Mouse (Mus musculus): ENCODE results near the gene Plpp3. TPM values are rescaled to one million over a fixed set of nuclear protein-coding genes. Genes with fewer than 3 reads are reported as not detected.

Gene Plpp3
- polyA plus RNA-seq, 1 experiment: not detected

DNA sequence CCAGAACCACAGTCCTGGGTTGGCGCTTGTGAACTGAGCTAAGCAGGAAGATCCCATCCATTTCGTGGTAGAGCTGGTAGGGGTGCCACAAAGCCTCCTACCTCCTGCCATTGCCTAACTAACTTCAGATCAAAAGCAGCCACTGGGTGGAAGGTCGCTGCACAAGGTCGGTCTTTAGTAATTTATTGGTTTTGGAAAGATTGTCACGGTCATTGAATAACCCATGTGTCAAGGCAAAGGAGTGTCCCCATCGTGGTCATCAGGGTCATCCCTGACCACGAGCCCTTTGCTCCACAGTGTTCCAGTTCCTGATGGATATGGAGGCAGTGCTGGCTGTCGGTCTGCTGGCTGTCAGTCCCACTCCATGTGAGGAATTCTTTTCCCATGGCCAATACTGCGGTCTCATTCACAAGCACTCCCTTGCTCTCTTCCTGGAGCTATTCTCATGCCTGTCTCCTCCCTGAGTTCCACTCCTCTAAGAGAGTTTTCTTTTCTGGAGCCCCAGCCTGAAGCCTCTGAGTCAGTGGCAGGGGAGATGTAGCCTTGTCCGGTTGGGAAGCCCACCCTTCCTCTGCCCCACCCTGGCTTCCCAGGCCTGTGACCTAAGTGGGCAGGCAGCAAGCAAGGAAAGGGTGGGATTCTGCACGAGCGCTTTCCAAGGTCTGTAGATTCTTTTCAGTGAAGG, 58.7 kb downstream of the Plpp3 start:
- Histone ChIP-seq H3K4me1 (ENCODE audit: control insufficient read depth, insufficient read depth, low read length) (peaks cover 4% of the 10 kb centered on the region), H3K4me3 (ENCODE audit: insufficient read depth, low read depth, low read length) (no peak overlapping the region), H3K27ac (ENCODE audit: insufficient read depth, low read depth, low read length) (no peak overlapping the region)
- no peak for TF ChIP-seq CTCF (IDR thresholded peaks at IDR 0.05; ENCODE audit: insufficient read depth, low read depth, low read length)
- TF ChIP-seq POLR2A (IDR thresholded peaks at IDR 0.05; ENCODE audit: insufficient read depth, low read depth, low read length): no peak
- WGBS: 78% methylated on average over 12 of the region's 12 CpGs

DNA sequence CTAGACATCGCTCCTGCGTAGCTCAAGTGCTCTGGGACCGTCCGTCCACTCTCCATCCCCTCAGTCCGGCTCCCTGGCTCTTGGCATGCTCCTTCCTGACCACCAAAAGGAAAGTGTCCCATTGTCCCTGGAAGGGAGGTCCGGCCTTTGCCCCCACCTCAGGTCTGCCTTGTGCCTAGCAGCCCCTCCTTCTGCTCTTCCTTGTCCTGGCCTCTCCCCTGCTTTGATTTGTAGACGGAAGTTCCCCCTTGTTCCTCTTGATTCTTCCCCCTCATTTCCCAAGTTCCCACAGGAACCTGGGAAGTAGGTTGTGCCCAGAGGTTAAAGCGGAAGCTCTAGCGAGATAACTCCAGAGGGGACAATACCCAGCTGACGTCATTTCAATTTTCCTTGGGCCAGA, 61.1 kb downstream of the Plpp3 start:
- WGBS: 76% methylated on average over 10 of the region's 10 CpGs
- Histone ChIP-seq H3K27ac (ENCODE audit: insufficient read depth, low read depth, low read length) (no peak overlapping the region), H3K4me3 (ENCODE audit: insufficient read depth, low read depth, low read length) (no peak overlapping the region), H3K4me1 (ENCODE audit: control insufficient read depth, insufficient read depth, low read length) (peaks cover 4% of the 10 kb centered on the region)
- no peak for TF ChIP-seq POLR2A (IDR thresholded peaks at IDR 0.05; ENCODE audit: insufficient read depth, low read depth, low read length)
- no peak for TF ChIP-seq CTCF (IDR thresholded peaks at IDR 0.05; ENCODE audit: insufficient read depth, low read depth, low read length)

DNA sequence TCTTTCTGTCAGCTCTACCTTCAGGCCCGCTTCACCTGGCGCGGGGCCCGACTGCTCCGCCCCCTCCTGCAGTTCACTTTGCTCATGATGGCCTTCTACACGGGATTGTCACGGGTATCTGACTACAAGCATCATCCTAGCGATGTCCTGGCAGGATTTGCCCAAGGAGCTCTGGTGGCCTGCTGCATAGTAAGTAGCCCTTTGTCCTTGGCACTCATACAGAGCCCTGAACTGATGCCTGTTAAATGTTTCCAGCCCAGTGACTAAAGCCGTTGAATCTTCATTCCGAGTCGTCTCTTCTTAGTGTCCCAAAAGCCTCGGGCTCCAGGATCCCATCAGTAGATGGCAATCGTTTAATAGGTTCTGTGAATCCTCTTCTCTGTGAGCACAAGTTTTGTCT, 62.2 kb downstream of the Plpp3 start:
- TF ChIP-seq CTCF (IDR thresholded peaks at IDR 0.05; ENCODE audit: insufficient read depth, low read depth, low read length): no peak
- TF ChIP-seq POLR2A (IDR thresholded peaks at IDR 0.05; ENCODE audit: insufficient read depth, low read depth, low read length): no peak
- Histone ChIP-seq H3K4me1 (ENCODE audit: control insufficient read depth, insufficient read depth, low read length) (peaks cover 4% of the 10 kb centered on the region), H3K4me3 (ENCODE audit: insufficient read depth, low read depth, low read length) (no peak overlapping the region), H3K27ac (ENCODE audit: insufficient read depth, low read depth, low read length) (no peak overlapping the region)
- 79% methylated on average over 13 of the region's 13 CpGs for WGBS

DNA sequence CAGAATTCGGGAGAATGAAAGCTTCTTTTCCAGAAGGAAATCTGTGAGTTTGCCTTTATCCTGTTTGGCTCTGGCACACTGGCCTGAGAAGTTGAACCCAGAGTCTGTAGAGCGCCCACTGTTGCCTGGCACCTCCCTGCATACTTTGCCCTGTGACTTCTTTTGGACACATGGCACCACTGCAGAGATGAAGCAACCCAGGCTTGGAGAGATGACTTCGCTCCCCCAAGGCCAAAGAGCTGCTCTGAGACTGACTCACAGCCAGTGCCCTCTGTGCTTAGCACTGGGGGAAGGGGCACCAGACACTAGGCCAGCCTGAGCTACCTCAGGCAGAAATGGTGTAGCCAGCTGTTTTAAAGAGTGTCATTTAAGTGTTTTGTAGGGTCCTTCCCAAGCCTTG, 63.7 kb downstream of the Plpp3 start:
- WGBS: 91% methylated on average over 3 of the region's 3 CpGs
- H3K4me1 ChIP-seq (ENCODE audit: control insufficient read depth, insufficient read depth, low read length): peaks cover 5% of the 10 kb centered on the region
- no peak for TF ChIP-seq POLR2A (IDR thresholded peaks at IDR 0.05; ENCODE audit: insufficient read depth, low read depth, low read length)
- no peak overlapping the region for H3K4me3 ChIP-seq (ENCODE audit: insufficient read depth, low read depth, low read length)
- no peak overlapping the region for H3K27ac ChIP-seq (ENCODE audit: insufficient read depth, low read depth, low read length)

DNA sequence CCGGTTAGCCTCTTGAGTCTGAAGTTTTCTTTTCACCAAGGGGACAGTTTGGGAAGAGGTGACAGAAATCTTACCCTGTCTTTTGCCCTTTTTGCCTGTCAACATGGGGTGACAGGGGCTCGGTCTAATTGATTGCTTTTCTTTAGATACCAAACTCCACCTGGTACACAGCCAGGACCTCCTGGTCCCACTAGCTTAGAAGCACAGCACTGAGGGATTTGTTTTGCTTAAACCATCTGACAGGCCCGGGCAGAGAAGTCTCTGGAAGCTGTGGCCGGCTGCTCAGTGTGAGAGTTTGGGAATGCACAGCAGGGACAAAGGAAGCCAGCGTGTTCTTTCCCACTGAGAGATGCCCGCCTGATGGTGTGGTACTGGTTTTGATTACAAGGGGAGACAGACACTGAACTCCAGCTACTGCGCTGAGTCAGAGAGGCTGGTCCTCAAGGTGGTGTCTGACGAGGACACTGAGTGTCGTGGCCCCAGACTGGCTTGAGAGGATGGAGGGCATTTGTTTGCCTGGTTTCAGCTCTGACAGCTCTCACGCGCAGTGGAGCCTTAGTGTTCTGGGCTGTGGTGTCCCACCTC, 64.2 kb downstream of the Plpp3 start:
- Histone ChIP-seq H3K4me1 (ENCODE audit: control insufficient read depth, insufficient read depth, low read length) (peaks cover 3% of the 10 kb centered on the region; the same call in 1 of the 2 replicates), H3K4me3 (ENCODE audit: insufficient read depth, low read depth, low read length) (no peak overlapping the region), H3K27ac (ENCODE audit: insufficient read depth, low read depth, low read length) (no peak overlapping the region)
- no peak for TF ChIP-seq POLR2A (IDR thresholded peaks at IDR 0.05; ENCODE audit: insufficient read depth, low read depth, low read length)
- no peak for TF ChIP-seq CTCF (IDR thresholded peaks at IDR 0.05; ENCODE audit: insufficient read depth, low read depth, low read length)
- 77% methylated on average over 11 of the region's 11 CpGs for WGBS

DNA sequence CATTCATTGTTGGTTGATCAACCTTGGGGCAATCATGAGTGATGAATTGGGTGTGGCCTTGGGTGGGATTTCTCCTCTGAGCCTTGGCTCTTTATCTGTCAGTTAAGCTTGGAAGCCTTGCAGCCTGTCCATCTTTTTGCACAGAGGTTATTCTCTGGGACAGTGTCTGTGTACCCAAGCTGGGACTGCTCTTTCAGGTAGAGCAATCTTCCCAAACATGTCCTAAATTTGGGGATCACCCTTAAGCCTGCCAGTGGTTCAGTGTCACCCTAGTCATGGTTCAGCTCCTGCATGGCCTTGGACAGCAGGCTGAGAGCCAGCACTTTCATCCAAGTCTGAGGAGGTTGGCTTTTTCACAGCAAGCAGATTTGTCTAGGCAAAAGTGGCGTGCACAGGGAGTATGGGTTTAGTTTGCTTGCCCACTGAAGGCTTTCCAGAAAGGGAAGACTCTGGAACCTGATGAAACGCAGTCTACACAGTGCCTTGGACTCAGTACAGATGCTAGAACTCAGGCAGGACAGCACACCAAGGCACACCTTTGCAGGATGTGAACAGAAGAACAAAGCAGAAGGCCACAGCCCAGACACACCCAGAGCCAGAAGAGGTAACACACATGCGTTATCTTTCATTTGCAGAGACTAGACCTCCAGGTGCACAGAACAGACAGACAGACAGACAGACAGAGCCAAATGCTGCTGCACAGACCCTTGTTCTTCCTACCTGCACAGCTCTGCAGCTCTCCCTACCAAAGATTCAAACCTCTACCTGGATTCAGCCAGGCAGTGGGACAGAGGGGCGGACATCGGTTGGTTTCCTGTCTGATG, 66.2 kb downstream of the Plpp3 start:
- WGBS: 81% methylated on average over 5 of the region's 5 CpGs
- Histone ChIP-seq H3K4me3 (ENCODE audit: insufficient read depth, low read depth, low read length) (no peak overlapping the region), H3K4me1 (ENCODE audit: control insufficient read depth, insufficient read depth, low read length) (peaks cover 3% of the 10 kb centered on the region; the same call in 1 of the 2 replicates), H3K27ac (ENCODE audit: insufficient read depth, low read depth, low read length) (no peak overlapping the region)
- TF ChIP-seq CTCF (IDR thresholded peaks at IDR 0.05; ENCODE audit: insufficient read depth, low read depth, low read length) (no peak), POLR2A (IDR thresholded peaks at IDR 0.05; ENCODE audit: insufficient read depth, low read depth, low read length) (no peak)

DNA sequence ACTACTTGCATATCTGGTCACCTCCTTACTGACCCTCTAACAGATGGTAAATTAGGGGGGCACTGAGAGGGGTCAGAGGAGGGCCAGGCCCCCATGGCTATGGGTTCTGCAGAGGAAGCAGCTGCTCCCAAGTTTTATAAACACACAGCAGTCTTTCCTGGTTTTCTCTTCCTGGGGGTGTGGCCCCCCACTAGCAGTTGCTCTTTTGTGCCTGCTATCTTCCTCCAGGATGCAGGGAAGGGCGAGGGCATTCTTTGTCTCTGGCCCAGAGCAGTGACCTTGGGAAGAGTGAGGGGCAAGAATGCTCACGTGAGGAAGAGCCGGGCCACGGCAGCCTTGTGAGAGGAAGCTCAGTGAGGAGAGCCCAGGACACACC, 66.8 kb downstream of the Plpp3 start:
- TF ChIP-seq POLR2A (IDR thresholded peaks at IDR 0.05; ENCODE audit: insufficient read depth, low read depth, low read length): no peak
- TF ChIP-seq CTCF (IDR thresholded peaks at IDR 0.05; ENCODE audit: insufficient read depth, low read depth, low read length): no peak
- H3K4me3 ChIP-seq (ENCODE audit: insufficient read depth, low read depth, low read length): no peak overlapping the region
- 79% methylated on average over 4 of the region's 4 CpGs for WGBS
- peaks cover 3% of the 10 kb centered on the region; the same call in 1 of the 2 replicates for H3K4me1 ChIP-seq (ENCODE audit: control insufficient read depth, insufficient read depth, low read length)
- H3K27ac ChIP-seq (ENCODE audit: insufficient read depth, low read depth, low read length): no peak overlapping the region

DNA sequence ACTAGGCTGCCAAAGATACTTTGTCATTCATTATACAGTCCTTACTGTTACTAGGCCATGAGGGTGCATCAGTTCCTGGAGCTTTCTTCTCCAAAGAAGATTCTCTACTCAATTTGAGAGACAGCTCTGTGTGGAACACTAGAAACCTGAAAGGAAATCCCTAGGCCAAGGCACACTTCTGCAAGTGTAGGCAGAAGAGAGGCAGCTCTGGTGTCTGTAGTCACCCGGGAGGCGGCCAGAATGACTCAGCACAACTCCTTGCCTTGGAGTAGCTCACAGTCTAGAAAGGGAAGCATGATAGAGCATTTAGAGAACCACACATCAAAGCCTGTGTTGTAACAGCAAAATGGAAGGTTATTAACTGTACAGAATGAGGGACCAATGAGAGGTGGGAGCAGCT, 68.4 kb downstream of the Plpp3 start:
- peaks cover 3% of the 10 kb centered on the region; the same call in 1 of the 2 replicates for H3K4me1 ChIP-seq (ENCODE audit: control insufficient read depth, insufficient read depth, low read length)
- no peak overlapping the region for H3K27ac ChIP-seq (ENCODE audit: insufficient read depth, low read depth, low read length)
- no peak for TF ChIP-seq POLR2A (IDR thresholded peaks at IDR 0.05; ENCODE audit: insufficient read depth, low read depth, low read length)
- no peak for TF ChIP-seq CTCF (IDR thresholded peaks at IDR 0.05; ENCODE audit: insufficient read depth, low read depth, low read length)
- no peak overlapping the region for H3K4me3 ChIP-seq (ENCODE audit: insufficient read depth, low read depth, low read length)
- 32% methylated on average over 2 of the region's 2 CpGs for WGBS

DNA sequence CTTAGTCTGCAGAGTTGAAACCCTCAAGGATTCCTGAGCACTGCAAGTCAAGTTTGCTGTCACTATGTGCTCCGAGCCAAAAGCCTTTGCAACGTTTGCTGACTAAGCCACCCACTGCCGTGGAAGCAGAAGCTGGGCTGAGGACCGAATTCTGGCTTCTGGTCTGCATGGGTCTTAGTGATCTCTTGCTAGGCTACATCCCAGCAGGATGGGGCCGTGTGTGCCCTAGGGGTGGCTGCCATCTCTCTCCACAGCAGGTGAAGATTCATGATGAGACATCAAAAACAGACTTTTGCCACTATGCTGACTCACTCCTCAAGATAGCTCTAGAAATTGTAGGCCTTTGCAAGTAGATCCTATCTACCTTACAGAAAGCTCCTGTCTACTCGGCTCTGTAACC, 69.2 kb downstream of the Plpp3 start:
- WGBS: 67% methylated on average over 6 of the region's 6 CpGs

More for the DNA sequence above, 69.2 kb downstream of the Plpp3 start:
- Histone ChIP-seq H3K27ac (ENCODE audit: insufficient read depth, low read depth, low read length) (no peak overlapping the region), H3K4me1 (ENCODE audit: control insufficient read depth, insufficient read depth, low read length) (peaks cover 3% of the 10 kb centered on the region; the same call in 1 of the 2 replicates), H3K4me3 (ENCODE audit: insufficient read depth, low read depth, low read length) (no peak overlapping the region)
- TF ChIP-seq CTCF (IDR thresholded peaks at IDR 0.05; ENCODE audit: insufficient read depth, low read depth, low read length) (no peak), POLR2A (IDR thresholded peaks at IDR 0.05; ENCODE audit: insufficient read depth, low read depth, low read length) (no peak)

All from olfactory bulb, adult 2 months (tissue).